Mouse (Mus musculus) liver, embryonic 16.5 days (tissue): ENCODE results near the gene Slc22a27. TPM values are rescaled to one million over a fixed set of nuclear protein-coding genes. Genes with fewer than 3 reads are reported as not detected.
"Not testable (repeated sequence)": the region's sequence is repeated elsewhere in the genome, so short reads cannot be mapped to it uniquely, and the experiment has no call there.

Source experiments
- ATAC-seq: fragments of 200-750 bp; cut with Nextera tagmentation; 2 replicates; pipeline ENCODE4 v1.8.0; 2017; ENCODE audit warnings: low read depth, mild to moderate bottlenecking, moderate number of reproducible peaks, moderate library complexity
- H3K27ac ChIP-seq: fragments of 300-500 bp; sonication (generic); 2 replicates; pipeline ENCODE4 v1.5.1; 2014; ENCODE audit warnings: mild to moderate bottlenecking, low read length
- H3K27me3 ChIP-seq: fragments of 300-500 bp; sonication (generic); 2 replicates; pipeline ENCODE4 v1.6.1; 2014; ENCODE audit warnings: low read depth, low read length, mixed read lengths; ENCODE audit not compliant: control insufficient read depth, insufficient read depth
- H3K36me3 ChIP-seq: fragments of 300-500 bp; sonication (generic); 2 replicates; pipeline ENCODE4 v1.6.1; 2014; ENCODE audit warnings: mild to moderate bottlenecking; ENCODE audit not compliant: control insufficient read depth, insufficient read depth
- H3K4me1 ChIP-seq: fragments of 300-500 bp; sonication (generic); 2 replicates; pipeline ENCODE4 v1.6.1; 2014; ENCODE audit warnings: low read depth, low read length, mixed read lengths; ENCODE audit not compliant: control insufficient read depth
- H3K4me2 ChIP-seq: fragments of 300-500 bp; sonication (generic); 2 replicates; pipeline ENCODE4 v1.6.1; 2014; ENCODE audit warnings: low read depth, low read length, mixed read lengths
- H3K4me3 ChIP-seq: fragments of 300-500 bp; sonication (generic); 2 replicates; pipeline ENCODE4 v1.5.1; 2014; ENCODE audit warnings: low read depth, mild to moderate bottlenecking, low read length
- H3K9ac ChIP-seq: fragments of 300-500 bp; sonication (generic); 2 replicates; pipeline ENCODE4 v1.6.1; 2014; ENCODE audit warnings: low read depth, low read length
- H3K9me3 ChIP-seq: fragments of 300-500 bp; sonication (generic); replicated peaks from 2 replicates; pipeline ENCODE4 v1.6.1; 2016; ENCODE audit warnings: low read length; ENCODE audit not compliant: control insufficient read depth
- WGBS: fragments of 180-500 bp; shearing (Covaris S2); extraction: QIAGEN DNeasy Blood & Tissue Kit; methylation state at CpG from one replicate; pipeline ENCODE4 v1.1.7; 2014; ENCODE audit not compliant: insufficient replicate concordance; 5-methylcytosine and 5-hydroxymethylcytosine counted together
- polyA plus RNA-seq: library from polyadenylated mRNA; unstranded; fragments of >200 nt; fragmentation: Nextera tagmentation; extraction: Ambion mirVana; gene quantifications from 2 replicates; pipeline ENCODE4 v1.2.1, GENCODE M21; 2015

The Slc22a27 gene
- 0.57 TPM in 2 replicates for polyA plus RNA-seq

DNA sequence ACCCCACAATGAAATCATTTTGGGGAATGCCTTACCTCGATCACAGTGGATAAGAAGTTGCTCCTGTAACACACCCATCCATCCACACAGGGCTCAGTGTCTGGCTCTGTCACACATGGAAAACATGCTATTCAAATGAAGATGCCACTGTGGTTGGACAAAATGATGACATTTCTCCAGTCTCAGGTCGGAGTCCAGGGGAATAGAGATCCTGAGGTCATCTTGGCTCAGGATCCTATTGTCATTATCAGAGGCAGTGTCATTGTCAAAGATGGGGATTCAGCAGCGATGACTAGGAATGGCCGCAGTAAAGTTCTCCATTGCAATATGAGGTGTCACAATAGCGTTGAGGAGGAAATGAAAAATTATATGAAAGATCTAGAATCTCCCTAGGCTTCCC lies at the start of gene Slc22a27:
Gene Slc22a27 (minus strand): TSS at position 101 of the 400 bp plus-strand sequence.
- H3K9me3 ChIP-seq, H3K36me3 ChIP-seq, H3K4me2 ChIP-seq, H3K27me3 ChIP-seq, H3K4me1 ChIP-seq, H3K9ac ChIP-seq, H3K27ac ChIP-seq, ATAC-seq, H3K4me3 ChIP-seq: not testable (repeated sequence)
- WGBS: 50% methylated on average over 5 of the region's 5 CpGs

GRCm38 (mm10) chr19:8011596-8011995 lies 45.8 kb upstream of the Slc22a27 start:
- H3K27ac ChIP-seq, H3K4me3 ChIP-seq, ATAC-seq, H3K4me1 ChIP-seq, H3K9ac ChIP-seq, H3K4me2 ChIP-seq, H3K27me3 ChIP-seq, H3K36me3 ChIP-seq, H3K9me3 ChIP-seq: not testable (repeated sequence)
- 75% methylated on average over 9 of the region's 9 CpGs for WGBS

- ATAC-seq, H3K4me1 ChIP-seq, H3K4me2 ChIP-seq, H3K9ac ChIP-seq, H3K36me3 ChIP-seq, H3K27ac ChIP-seq, H3K9me3 ChIP-seq, H3K4me3 ChIP-seq, H3K27me3 ChIP-seq: not testable (repeated sequence)
- WGBS: 59% methylated on average over 6 of the region's 6 CpGs
Measured at GRCm38 (mm10) chr19:8009086-8009485, 43.3 kb upstream of the Slc22a27 start.

GRCm38 (mm10) chr19:7968703-7969102 lies 2.9 kb upstream of the Slc22a27 start:
- Histone ChIP-seq H3K27me3 (no peaks in the 10 kb centered on the region), H3K9me3 (no peaks in the 10 kb centered on the region), H3K4me3 (no peak overlapping the region), H3K9ac (no peak overlapping the region), H3K4me2 (no peak overlapping the region), H3K36me3 (no peaks in the 10 kb centered on the region), H3K4me1 (no peaks in the 10 kb centered on the region), H3K27ac (no peak overlapping the region)
- WGBS: 39% methylated on average over 2 of the region's 2 CpGs
- ATAC-seq: peak; percentile 51

DNA sequence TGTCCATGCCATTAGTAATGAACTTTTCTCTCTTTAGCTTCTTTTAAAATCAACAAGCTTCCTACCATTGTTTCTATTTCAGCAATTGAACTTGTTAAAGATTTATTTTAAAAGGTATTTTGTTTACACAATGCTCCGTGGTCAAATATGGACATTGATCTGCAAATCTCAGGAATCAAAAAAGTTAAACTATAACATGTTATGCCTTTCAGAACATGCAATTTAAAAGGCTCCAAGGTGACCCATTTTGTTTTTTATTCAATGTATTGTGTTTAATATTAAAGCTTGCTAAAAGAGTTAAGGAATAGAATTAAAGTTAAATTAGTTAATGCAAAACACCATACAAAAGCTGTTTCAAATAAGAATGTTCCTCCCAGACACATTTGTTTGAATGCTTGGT lies 723 bp upstream of the Slc22a27 start:
- not testable (repeated sequence) for H3K9me3 ChIP-seq, H3K4me1 ChIP-seq, H3K9ac ChIP-seq, H3K4me3 ChIP-seq, H3K36me3 ChIP-seq, H3K27ac ChIP-seq, H3K4me2 ChIP-seq, H3K27me3 ChIP-seq
- 41% methylated on average over 1 of the region's 1 CpGs for WGBS
- peak; percentile 45; the same call in 1 of the 2 replicates for ATAC-seq

- not testable (repeated sequence) for H3K27me3 ChIP-seq, H3K4me2 ChIP-seq, H3K4me3 ChIP-seq, ATAC-seq, H3K4me1 ChIP-seq, H3K9ac ChIP-seq, H3K27ac ChIP-seq, H3K36me3 ChIP-seq, H3K9me3 ChIP-seq
- WGBS: 69% methylated on average over 18 of the region's 18 CpGs
Measured at GRCm38 (mm10) chr19:7939391-7939790, 26.4 kb downstream of the Slc22a27 start.

- Histone ChIP-seq H3K4me3 (no peak overlapping the region), H3K9ac (no peak overlapping the region), H3K9me3 (no peaks in the 10 kb centered on the region), H3K27me3 (no peaks in the 10 kb centered on the region), H3K4me1 (no peaks in the 10 kb centered on the region), H3K36me3 (no peaks in the 10 kb centered on the region), H3K27ac (no peak overlapping the region), H3K4me2 (no peak overlapping the region)
- 40% methylated on average over 1 of the region's 1 CpGs for WGBS
- no peak for ATAC-seq
Measured at GRCm38 (mm10) chr19:7876626-7877025, 89.2 kb downstream of the Slc22a27 start.

GRCm38 (mm10) chr19:7829851-7830250 lies 136.0 kb downstream of the Slc22a27 start:
- no peaks in the 10 kb centered on the region for H3K36me3 ChIP-seq
- no peaks in the 10 kb centered on the region for H3K4me1 ChIP-seq
- no peak overlapping the region for H3K9ac ChIP-seq
- H3K4me2 ChIP-seq: no peak overlapping the region
- no peaks in the 10 kb centered on the region for H3K27me3 ChIP-seq
- no peak overlapping the region for H3K27ac ChIP-seq
- H3K9me3 ChIP-seq: no peaks in the 10 kb centered on the region
- H3K4me3 ChIP-seq: no peak overlapping the region
- 39% methylated on average over 2 of the region's 2 CpGs for WGBS
- ATAC-seq: no peak
